Mouse (Mus musculus) embryonic facial prominence, embryonic 11.5 days (tissue): Measurements from ENCODE around the gene Syt7. TPM values are rescaled to one million over a fixed set of nuclear protein-coding genes. Genes with fewer than 3 reads are reported as not detected.

Experiments
- ATAC-seq: fragments of 200-750 bp; cut with Nextera tagmentation; replicated peaks from 2 replicates; pipeline ENCODE4 v1.8.0; 2017; ENCODE audit warnings: low read depth; ENCODE audit not compliant: insufficient number of reproducible peaks, low FRiP score, low TSS enrichment
- DNase-seq: peaks from one replicate; pipeline ENCODE4 v3.0.0-alpha.2; 2015; ENCODE audit warnings: low spot score
- H3K27ac ChIP-seq: fragments of 300-500 bp; sonication (generic); replicated peaks from 2 replicates; pipeline ENCODE4 v1.5.1; 2014; ENCODE audit warnings: mild to moderate bottlenecking, low read depth, low read length, control low read depth
- H3K27me3 ChIP-seq: fragments of 300-500 bp; sonication (generic); 2 replicates; pipeline ENCODE4 v1.6.1; 2014; ENCODE audit warnings: mild to moderate bottlenecking, low read length, moderate library complexity, mixed read lengths; ENCODE audit not compliant: control insufficient read depth, insufficient read depth
- H3K36me3 ChIP-seq: fragments of 300-500 bp; sonication (generic); replicated peaks from 2 replicates; pipeline ENCODE4 v1.6.1; 2014; ENCODE audit warnings: low read depth, mild to moderate bottlenecking, low read length, moderate library complexity, mixed read lengths; ENCODE audit not compliant: control insufficient read depth, insufficient read depth
- H3K4me1 ChIP-seq: fragments of 300-500 bp; sonication (generic); 2 replicates; pipeline ENCODE4 v1.6.1; 2014; ENCODE audit warnings: low read length, mixed read lengths; ENCODE audit not compliant: control insufficient read depth, insufficient read depth
- H3K4me2 ChIP-seq: fragments of 300-500 bp; sonication (generic); 2 replicates; pipeline ENCODE4 v1.6.1; 2014; ENCODE audit warnings: low read depth, mild to moderate bottlenecking, control low read depth, low read length, moderate library complexity
- H3K4me3 ChIP-seq: fragments of 300-500 bp; sonication (generic); 2 replicates; pipeline ENCODE4 v1.5.1; 2014; ENCODE audit warnings: low read depth, low read length, control low read depth
- H3K9ac ChIP-seq: fragments of 300-500 bp; sonication (generic); replicated peaks from 2 replicates; pipeline ENCODE4 v1.6.1; 2014; ENCODE audit warnings: mild to moderate bottlenecking, control low read depth, low read length
- H3K9me3 ChIP-seq: fragments of 300-500 bp; sonication (generic); replicated peaks from 2 replicates; pipeline ENCODE4 v1.6.1; 2016; ENCODE audit warnings: mild to moderate bottlenecking, low read length, inconsistent platforms, mixed read lengths; ENCODE audit not compliant: control insufficient read depth
- WGBS: fragments of 180-500 bp; shearing (Covaris S2); extraction: QIAGEN DNeasy Blood & Tissue Kit; methylation state at CpG from one replicate; pipeline ENCODE4 v1.1.7; 2014; 5-methylcytosine and 5-hydroxymethylcytosine counted together
- polyA plus RNA-seq: library from polyadenylated mRNA; unstranded; fragments of >200 nt; fragmentation: Nextera tagmentation; extraction: Ambion mirVana; gene quantifications from 2 replicates; pipeline ENCODE4 v1.2.1, GENCODE M21; 2014

Syt7 gene
- polyA plus RNA-seq, 1 experiment from 2014 or later: 2.2 TPM

GRCm38 (mm10) chr19:10444685-10445369 is 55.9 kb downstream of the Syt7 start:
- no peak for DNase-seq
- H3K4me1 ChIP-seq: no peaks in the 10 kb centered on the region
- H3K9ac ChIP-seq: no peak overlapping the region
- no peak overlapping the region for H3K27ac ChIP-seq
- no peak for ATAC-seq
- no peak overlapping the region for H3K4me2 ChIP-seq
- H3K27me3 ChIP-seq: no peaks in the 10 kb centered on the region
- H3K9me3 ChIP-seq: no peaks in the 10 kb centered on the region
- no peaks in the 10 kb centered on the region for H3K36me3 ChIP-seq
- H3K4me3 ChIP-seq: no peak overlapping the region
- 87% methylated on average over 15 of the region's 15 CpGs for WGBS

GRCm38 (mm10) chr19:10448275-10448674 is 59.4 kb downstream of the Syt7 start:
- no peak overlapping the region for H3K27ac ChIP-seq
- H3K4me2 ChIP-seq: no peak overlapping the region
- H3K9ac ChIP-seq: no peak overlapping the region
- no peak overlapping the region for H3K4me3 ChIP-seq
- WGBS: 90% methylated on average over 7 of the region's 7 CpGs
- no peaks in the 10 kb centered on the region for H3K27me3 ChIP-seq
- no peaks in the 10 kb centered on the region for H3K36me3 ChIP-seq
- DNase-seq (no peak), ATAC-seq (no peak)
- H3K4me1 ChIP-seq: no peaks in the 10 kb centered on the region
- no peaks in the 10 kb centered on the region for H3K9me3 ChIP-seq

- no peaks in the 10 kb centered on the region for H3K27me3 ChIP-seq
- H3K4me2 ChIP-seq: no peak overlapping the region
- no peak overlapping the region for H3K4me3 ChIP-seq
- no peak overlapping the region for H3K27ac ChIP-seq
- H3K36me3 ChIP-seq: no peaks in the 10 kb centered on the region
- no peaks in the 10 kb centered on the region for H3K4me1 ChIP-seq
- ATAC-seq: no peak
- no peak for DNase-seq
- H3K9ac ChIP-seq: no peak overlapping the region
- WGBS: 60% methylated on average over 6 of the region's 6 CpGs
- H3K9me3 ChIP-seq: no peaks in the 10 kb centered on the region
Observed at GRCm38 (mm10) chr19:10449190-10449589, 60.3 kb downstream of the Syt7 start.

- DNase-seq (peak; percentile 85), ATAC-seq (peak; percentile 27; the same call in 1 of the 2 replicates)
- Histone ChIP-seq H3K9ac (no peak overlapping the region), H3K9me3 (no peaks in the 10 kb centered on the region), H3K36me3 (no peaks in the 10 kb centered on the region), H3K27me3 (no peaks in the 10 kb centered on the region; the same call in 1 of the 2 replicates), H3K4me3 (no peak overlapping the region), H3K4me2 (no peak overlapping the region), H3K27ac (no peak overlapping the region), H3K4me1 (no peaks in the 10 kb centered on the region)
- WGBS: 5% methylated on average over 3 of the region's 3 CpGs
Observed at GRCm38 (mm10) chr19:10449708-10450107, 60.8 kb downstream of the Syt7 start.

- H3K4me1 ChIP-seq: no peaks in the 10 kb centered on the region
- 64% methylated on average over 4 of the region's 4 CpGs for WGBS
- H3K4me3 ChIP-seq: no peak overlapping the region
- no peak for DNase-seq
- no peak overlapping the region; the same call in 1 of the 2 replicates for H3K4me2 ChIP-seq
- H3K9ac ChIP-seq: no peak overlapping the region
- H3K27ac ChIP-seq: no peak overlapping the region
- H3K36me3 ChIP-seq: no peaks in the 10 kb centered on the region
- H3K9me3 ChIP-seq: no peaks in the 10 kb centered on the region
- peaks cover 46% of the 10 kb centered on the region for H3K27me3 ChIP-seq
- ATAC-seq: no peak
Observed at GRCm38 (mm10) chr19:10454718-10455436, 66.0 kb downstream of the Syt7 start.

GRCm38 (mm10) chr19:10455437-10455806 is 66.5 kb downstream of the Syt7 start:
- WGBS: 76% methylated on average over 3 of the region's 3 CpGs
- no peak overlapping the region for H3K4me2 ChIP-seq
- H3K27me3 ChIP-seq: peaks cover 47% of the 10 kb centered on the region
- ATAC-seq (no peak), DNase-seq (no peak)
- H3K4me1 ChIP-seq: no peaks in the 10 kb centered on the region
- no peaks in the 10 kb centered on the region for H3K36me3 ChIP-seq
- no peak overlapping the region for H3K27ac ChIP-seq
- H3K4me3 ChIP-seq: no peak overlapping the region
- H3K9ac ChIP-seq: no peak overlapping the region
- H3K9me3 ChIP-seq: no peaks in the 10 kb centered on the region

- H3K36me3 ChIP-seq: no peaks in the 10 kb centered on the region
- peak; percentile 61 for ATAC-seq
- H3K27ac ChIP-seq: no peak within 1 kb of the TSS
- H3K4me1 ChIP-seq: no peaks in the 10 kb centered on the region
- H3K9ac ChIP-seq: peak within 1 kb of the TSS; percentile 57
- peaks cover 52% of the 10 kb centered on the region for H3K27me3 ChIP-seq
- peak within 1 kb of the TSS; percentile 92 for H3K4me2 ChIP-seq
- H3K9me3 ChIP-seq: no peaks in the 10 kb centered on the region
- DNase-seq: peak; percentile 79
- H3K4me3 ChIP-seq: peak within 1 kb of the TSS; percentile 55
- WGBS: under 1% methylated on average over 86 of the region's 96 CpGs
Observed at GRCm38 (mm10) chr19:10456752-10457483, 68.0 kb downstream of the Syt7 start, which contains the start of gene Lrrc10b. Lrrc10b (minus strand) TSS chr19:10457473.

- H3K4me1 ChIP-seq: no peaks in the 10 kb centered on the region
- H3K36me3 ChIP-seq: no peaks in the 10 kb centered on the region
- peak overlapping the region; percentile 92 for H3K4me2 ChIP-seq
- no peak overlapping the region for H3K9ac ChIP-seq
- ATAC-seq (peak; percentile 95), DNase-seq (peak; percentile 95)
- H3K4me3 ChIP-seq: peak overlapping the region; percentile 55
- WGBS: under 1% methylated on average over 30 of the region's 34 CpGs
- H3K27ac ChIP-seq: no peak overlapping the region
- H3K9me3 ChIP-seq: no peaks in the 10 kb centered on the region
- H3K27me3 ChIP-seq: peaks cover 52% of the 10 kb centered on the region
Observed at GRCm38 (mm10) chr19:10457484-10457800, 68.6 kb downstream of the Syt7 start.
